Mouse (Mus musculus): ENCODE results near the gene Zfp784.
"Not testable (repeated sequence)": the region's sequence is repeated elsewhere in the genome, so short reads cannot be mapped to it uniquely, and the experiment has no call there.

Gene Zfp784

GRCm38 (mm10) chr7:5038109-5038732 is at the start of gene Zfp784:
Gene Zfp784 (minus strand): TSS chr7:5038446.
- DNase-seq (ENCODE audit: low read depth, low spot score) = peak; percentile 97

- no peak for DNase-seq (ENCODE audit: low read depth, low spot score)
These were observed 49.6 kb upstream of the Zfp784 start for GRCm38 (mm10) chr7:5087886-5088285.

DNA sequence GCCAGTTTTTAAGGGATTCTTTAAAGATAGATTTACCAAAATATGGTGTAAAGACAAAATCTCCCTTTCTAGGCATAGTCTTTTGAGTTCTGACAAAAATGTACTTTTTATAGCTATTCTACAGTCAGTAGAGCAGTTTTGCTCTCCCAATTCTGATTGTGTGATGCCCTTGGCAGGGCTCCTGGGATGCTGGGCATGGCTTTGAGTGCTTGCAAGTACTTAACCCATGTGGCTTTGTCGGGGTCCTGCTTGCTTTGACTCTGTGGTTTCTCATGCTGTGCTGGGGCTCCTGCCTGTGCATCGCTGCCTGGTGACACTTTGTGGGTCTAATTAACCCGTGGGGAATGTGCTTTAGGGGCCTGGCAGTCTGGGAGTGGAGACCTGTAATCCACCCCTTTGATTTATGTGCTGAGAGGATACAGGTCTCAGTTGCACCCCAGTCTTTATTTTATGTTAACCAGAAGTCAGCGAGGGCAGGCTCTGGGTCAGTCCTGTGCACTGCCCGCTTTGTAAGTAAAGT is 48.7 kb upstream of the Zfp784 start:
- DNase-seq (ENCODE audit: low read depth, low spot score) = no peak

DNA sequence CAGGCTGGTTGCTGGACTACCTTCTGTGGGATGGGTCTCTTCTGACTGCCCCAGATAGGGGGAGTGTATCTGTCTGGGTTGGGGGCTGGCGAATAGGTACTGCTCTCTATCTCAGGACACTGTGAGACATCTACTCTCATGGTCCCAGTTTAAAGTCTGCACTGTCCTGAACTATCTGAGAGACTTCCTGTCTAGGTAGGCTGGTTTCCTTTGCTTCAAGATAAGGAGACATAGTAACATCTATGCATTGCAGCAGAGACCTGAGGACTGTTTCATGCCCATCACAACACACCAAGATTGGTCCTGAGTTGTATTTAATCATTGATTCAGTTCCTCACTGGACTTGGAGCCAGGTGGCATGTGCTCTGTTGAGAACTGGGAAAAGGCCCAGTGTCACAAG is 47.3 kb upstream of the Zfp784 start:
- no peak for DNase-seq (ENCODE audit: low read depth, low spot score)

DNA sequence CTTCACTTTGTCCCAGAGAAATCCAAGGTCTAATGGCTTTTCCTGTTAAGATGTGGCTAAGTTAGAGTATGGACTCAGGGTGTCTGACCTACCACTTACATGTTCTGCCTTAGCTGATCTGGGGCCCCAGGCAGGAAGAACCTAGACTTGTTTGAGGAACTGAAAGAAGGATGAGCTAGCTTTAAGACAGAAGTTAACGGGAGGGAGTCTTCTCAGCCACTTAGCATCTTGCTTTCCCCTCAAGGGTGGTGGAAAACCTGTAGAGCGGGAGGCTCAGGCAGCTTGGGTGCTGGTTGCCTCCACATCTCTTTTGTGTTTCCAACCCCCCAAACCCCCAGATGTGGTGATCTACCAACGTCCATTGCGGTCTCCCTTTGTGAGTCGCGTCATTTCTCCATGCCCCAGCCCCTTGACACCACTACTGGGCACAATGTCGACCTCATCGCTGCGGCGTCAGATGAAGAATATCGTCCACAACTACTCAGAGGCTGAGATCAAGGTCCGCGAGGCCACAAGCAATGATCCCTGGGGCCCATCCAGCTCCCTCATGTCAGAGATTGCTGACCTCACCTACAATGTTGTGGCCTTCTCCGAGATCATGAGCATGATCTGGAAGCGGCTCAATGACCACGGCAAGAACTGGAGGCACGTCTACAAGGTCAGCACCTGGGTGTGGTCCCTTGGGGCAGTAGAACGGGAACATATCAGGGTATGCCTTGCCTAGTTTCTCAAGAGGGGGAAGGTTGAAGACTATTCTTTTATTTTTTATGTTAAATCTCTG is 45.3 kb upstream of the Zfp784 start:
- no peak for DNase-seq (ENCODE audit: low read depth, low spot score)

GRCm38 (mm10) chr7:5081939-5082338 is 43.7 kb upstream of the Zfp784 start:
- DNase-seq (ENCODE audit: low read depth, low spot score) = no peak

- no peak for DNase-seq (ENCODE audit: low read depth, low spot score)
These were observed 43.0 kb upstream of the Zfp784 start for GRCm38 (mm10) chr7:5081241-5081640.

DNA sequence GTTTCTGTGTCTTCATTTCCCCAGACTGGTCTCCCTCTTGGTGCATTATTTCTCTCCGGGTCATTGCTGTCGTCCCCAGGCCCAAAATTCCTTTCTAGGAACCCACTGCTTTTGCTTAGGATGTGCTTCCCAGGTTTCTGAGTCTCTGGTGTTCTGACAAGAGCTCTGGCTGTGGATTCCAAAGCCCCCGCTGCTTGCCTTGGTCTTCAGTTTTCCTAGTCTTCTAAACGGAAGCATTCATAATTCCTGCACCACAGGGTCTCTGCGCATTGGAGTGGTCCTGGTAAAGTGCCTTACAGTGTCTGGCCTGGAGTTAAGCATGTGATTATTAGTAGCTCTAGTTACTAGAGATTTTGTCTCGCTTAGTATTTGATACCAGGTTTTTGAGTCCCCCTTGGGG is 42.6 kb upstream of the Zfp784 start:
- no peak for DNase-seq (ENCODE audit: low read depth, low spot score)

DNA sequence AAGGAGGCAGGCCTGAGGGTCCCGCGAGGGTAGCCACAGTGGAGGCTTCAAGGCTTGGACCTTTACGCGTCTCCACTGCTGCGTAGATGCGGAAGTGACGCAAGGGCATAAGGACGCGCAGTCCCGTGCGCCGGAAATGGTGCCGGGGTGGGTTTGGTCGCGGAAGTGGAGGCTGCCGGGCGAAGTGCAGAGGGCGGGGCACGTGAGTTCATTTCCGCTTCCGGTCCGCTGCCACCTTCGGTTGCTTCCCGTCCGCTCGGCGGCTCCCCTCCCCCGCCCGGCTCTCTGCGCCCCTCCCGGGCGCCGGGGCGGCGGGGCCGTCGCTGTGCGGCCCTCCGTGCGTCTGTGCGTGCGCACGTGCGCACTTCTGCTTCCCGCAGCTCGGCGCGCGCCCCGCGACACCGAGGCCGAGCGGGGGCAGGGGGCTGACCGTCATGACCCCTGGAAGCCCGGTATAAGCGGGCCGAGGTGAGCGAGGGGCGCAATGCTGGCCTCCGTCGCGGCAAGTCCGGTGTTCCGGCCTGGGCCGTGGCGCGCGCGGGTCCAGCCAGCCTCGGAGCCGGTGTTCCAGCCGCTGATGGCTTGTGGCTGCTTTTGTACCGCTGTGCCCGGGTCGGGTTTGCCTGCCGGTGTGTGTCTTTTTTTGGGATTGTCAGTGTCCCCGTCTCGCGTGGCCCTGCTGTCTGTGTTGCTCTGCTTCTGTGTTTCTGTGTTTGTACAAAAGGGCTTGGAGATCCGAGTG is 41.9 kb upstream of the Zfp784 start, which contains the start of gene Epn1:
Gene Epn1, plus strand, starts transcription at position 226 of the 742 bp plus-strand sequence.
- DNase-seq (ENCODE audit: low read depth, low spot score) = peak; percentile 99

DNA sequence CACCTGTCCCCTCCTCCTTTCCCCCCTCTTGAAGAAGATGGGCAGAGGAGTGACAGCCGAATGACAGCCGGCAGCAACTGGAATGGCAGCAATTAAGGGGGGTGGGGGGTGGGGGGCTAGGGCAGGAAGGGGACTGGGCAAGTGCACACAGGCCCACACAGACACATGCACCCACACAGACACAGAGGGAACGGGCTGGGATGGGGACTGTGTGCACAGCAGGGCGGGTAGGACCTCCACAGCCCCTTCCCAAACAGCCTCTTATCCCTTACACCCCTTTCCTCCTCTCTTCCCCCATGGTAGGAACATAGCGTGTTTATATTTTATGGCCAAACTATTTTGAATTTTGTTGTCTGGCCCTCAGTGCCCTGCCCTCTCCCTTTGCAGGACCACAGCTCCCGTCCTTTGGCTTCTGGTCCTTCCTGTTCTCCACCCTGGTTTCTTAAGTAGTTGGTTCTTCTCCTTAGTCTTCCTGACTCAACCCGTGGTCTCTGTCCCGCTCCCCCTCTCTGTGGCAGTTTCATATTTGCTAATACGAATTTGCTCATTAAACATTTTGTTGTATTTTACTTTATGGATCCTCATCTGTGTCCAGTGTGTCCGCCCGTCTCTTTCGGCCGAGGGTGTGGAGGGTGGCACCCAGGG is 41.2 kb upstream of the Zfp784 start:
- not testable (repeated sequence) for DNase-seq (ENCODE audit: low read depth, low spot score)

- DNase-seq (ENCODE audit: low read depth, low spot score) = no peak
These were observed 38.7 kb upstream of the Zfp784 start for GRCm38 (mm10) chr7:5076931-5077330.

GRCm38 (mm10) chr7:5074984-5075383 is 36.7 kb upstream of the Zfp784 start:
- DNase-seq (ENCODE audit: low read depth, low spot score) = no peak

GRCm38 (mm10) chr7:5073586-5073985 is 35.3 kb upstream of the Zfp784 start:
- no peak for DNase-seq (ENCODE audit: low read depth, low spot score)

GRCm38 (mm10) chr7:5064886-5065285 is 26.6 kb upstream of the Zfp784 start:
- no peak for DNase-seq (ENCODE audit: low read depth, low spot score)

DNA sequence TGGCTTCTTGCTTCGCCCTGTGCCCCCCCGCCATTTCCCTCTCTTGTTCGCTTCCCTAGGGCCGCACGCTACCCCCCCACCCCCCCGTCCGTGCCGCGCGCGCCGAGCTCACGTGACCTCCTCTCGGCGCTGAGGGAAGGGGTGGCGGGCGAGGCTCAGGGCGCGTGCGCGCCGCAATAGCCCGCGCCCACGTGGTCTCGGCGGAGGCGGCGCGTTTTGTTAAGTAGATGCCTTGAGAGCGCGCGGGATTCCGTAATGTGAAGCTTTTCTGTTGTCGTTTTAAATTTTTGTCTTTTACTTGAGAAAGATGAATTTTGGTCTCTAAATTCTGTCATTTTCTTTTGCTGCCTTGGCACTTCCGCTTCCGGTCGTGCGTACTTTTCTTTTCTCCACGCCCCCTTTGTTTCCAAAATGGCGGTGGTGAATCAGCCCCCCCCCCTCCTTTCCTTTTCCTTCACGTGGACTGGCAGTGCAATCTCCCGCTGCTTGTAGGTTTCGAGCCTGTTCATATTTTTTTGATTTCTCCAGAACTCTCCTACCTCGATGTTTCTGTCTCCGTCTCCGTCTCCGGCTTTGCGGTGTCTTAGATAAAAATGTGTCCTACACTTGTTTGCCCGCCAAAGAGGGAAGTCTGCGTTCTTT is 24.2 kb upstream of the Zfp784 start:
- peak; percentile 91 for DNase-seq (ENCODE audit: low read depth, low spot score)

DNA sequence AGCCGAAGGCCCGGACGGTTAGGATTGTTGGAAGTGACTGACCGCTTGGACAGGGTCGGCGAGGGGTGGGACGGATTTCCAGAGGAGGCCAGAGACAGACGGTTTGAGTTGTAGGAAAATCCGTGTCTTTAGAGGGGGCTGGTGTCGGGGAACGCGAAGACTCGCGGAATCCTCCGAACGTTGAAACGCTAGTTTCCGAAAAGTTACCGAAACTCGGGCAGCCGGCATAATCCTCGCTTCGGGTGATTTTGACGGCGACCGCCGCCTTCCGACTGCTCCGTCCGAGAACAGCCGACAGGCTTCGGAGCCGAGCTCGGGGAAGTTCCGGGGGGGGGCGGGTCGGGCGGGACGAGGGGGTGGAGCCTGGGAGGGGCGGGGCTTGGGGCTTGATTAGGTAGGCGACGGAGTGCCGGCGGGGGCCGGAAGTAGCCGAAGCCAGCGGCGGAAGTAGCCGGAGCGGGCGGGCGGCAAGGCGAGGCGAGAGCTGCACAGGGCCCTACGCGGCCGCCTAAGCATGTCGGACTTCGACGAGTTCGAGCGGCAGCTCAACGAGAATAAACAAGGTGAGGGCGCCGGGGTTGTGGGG is 23.6 kb upstream of the Zfp784 start, which contains the start of gene U2af2:
Gene U2af2, plus strand, starts transcription at position 370 of the 586 bp plus-strand sequence.
- DNase-seq (ENCODE audit: low read depth, low spot score) = peak; percentile 96

DNA sequence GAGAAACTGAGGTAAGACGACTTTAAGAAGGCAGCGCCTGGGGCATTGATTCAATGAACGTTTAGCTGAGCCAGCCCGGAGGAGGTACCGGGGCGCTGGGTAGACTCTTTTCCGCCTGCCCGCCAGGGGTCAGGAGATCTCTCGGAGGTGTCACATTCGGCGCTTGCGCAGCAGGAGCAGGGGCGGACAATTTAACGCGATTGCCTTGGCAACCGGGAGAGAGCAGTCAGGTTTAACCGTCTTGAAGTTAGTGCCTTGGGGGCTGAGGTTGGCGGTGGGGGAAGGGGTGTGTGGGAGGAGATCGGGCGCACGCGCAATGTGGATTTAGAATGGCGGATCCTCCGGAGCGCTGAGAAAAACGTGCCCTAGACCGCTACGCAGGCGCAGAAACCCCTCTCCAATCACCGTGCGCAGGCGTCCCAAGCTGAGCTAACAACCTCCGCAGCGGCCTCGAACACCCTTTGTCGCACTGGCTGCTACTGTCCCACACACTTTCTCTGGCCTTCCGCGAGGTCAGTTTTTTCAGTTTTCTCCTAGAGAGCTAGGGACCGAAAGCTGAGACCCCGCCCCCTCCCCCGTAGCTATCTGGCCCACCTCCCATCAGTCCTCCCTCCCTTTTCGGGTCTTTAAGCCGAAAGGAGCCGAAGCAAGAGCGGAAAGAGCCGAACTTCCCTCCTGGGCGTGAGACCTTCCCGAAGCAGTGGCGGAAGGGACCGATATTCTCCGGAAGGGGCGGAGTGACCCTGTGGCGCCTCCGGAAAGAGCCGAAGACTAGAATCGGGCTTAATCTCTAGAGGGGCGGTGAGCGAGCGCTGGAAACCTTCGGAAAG is 22.9 kb upstream of the Zfp784 start:
- peak; percentile 99 for DNase-seq (ENCODE audit: low read depth, low spot score)

DNA sequence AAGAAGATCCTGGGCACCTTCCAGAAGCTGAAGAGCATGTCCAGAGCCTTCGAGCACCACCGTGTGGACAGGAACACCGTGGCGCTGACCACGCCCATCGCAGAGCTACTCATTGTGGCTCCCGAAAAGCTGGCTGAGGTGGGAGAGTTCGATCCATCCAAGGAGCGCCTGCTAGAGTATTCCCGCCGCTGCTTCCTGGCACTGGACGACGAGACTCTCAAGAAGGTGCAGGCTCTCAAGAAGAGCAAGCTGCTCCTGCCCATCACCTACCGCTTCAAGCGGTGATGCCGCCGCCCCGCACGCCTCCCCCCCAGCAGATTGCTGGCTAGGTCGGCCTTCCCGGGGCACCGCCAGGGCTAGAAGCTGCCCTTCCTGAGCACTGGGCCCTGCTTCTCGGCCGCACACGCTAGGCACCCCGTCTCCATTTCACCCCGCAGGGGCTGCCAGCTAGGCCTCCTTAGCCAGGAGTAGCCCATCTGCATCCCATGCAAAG is 22.0 kb upstream of the Zfp784 start:
- DNase-seq (ENCODE audit: low read depth, low spot score) = peak; percentile 84

DNA sequence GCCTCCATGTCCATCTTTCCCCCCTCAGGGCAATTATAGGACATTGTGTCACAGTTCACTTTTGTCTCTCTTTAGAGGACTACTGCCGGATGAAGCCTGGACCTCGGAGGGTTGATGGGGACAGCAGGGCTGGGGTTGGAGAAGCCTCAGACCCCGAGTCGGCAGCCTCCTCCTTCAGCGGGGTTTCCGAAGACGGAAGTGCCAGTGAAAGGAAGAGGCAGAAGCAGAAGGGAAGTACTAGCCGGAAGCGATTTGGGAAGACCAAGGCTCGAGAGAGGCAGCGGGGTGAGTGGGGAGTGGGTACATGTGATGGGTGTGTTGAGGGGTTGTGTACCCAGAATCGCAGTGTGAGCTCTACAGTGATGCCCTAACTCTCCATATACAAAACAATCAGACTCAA is 21.2 kb upstream of the Zfp784 start:
- no peak for DNase-seq (ENCODE audit: low read depth, low spot score)

DNA sequence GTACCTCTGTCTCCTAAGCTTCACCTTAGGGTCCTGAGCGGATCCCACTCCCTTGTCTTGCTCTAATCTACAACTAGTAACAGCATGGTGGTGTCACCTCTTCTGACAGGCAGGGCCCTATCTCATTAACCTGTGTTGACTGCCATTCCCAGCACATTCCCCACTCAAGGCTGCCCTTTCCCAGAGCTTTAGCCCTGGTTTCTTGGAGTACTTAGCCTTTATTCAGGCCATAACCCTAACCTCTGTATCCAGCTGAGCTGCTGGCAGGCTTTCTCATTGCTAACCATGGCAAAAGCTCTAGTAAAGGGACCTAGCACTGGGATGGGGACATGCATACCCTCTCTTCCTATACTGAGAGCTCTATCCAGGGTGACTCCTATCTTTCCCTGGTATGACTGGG is 20.4 kb upstream of the Zfp784 start:
- DNase-seq (ENCODE audit: low read depth, low spot score) = no peak

All from CD4-positive, CD25-positive, alpha-beta regulatory T cell, adult 2 months (primary cell).